In genomic region chr8:127472204-127472603, GRCm38 (mm10) we compare ENCODE assay signal across 28 mouse cellular contexts.
A peak's percentile ranks its signal among the peaks of the same experiment; 100 is the strongest.
DNase-seq lines count a peak whose midpoint lies in the region; ATAC-seq and TF ChIP-seq lines count a peak whose summit lies in the region.
"Had no signal": no experiment of that assay in that cellular context is flagged by ENCODE, and none has a peak within 500 bp of the region (broad histone marks: within the 10 kb centered on the region; RNA-seq: fewer than 3 reads in every experiment).

No protein-coding gene starts in this region.

- peak; percentile 88 for ATAC-seq in heart, postnatal 0 days (ENCODE audit: insufficient read depth, low read depth)
- ATAC-seq: intestine, embryonic 16.5 days had no signal

- H3K4me3 ChIP-seq in heart, embryonic 10.5 days, result no peak overlapping the region
- no peak overlapping the region for H3K4me3 ChIP-seq in embryonic facial prominence, embryonic 10.5 days
- H3K4me3 ChIP-seq in heart, postnatal 0 days (ENCODE audit: low read depth, low read length), result no peak overlapping the region
- H3K4me3 ChIP-seq: gastrocnemius, adult 2 months; hindbrain, embryonic 15.5 days; limb, embryonic 10.5 days; liver, embryonic 15.5 days; lung, embryonic 15.5 days; neural tube, embryonic 12.5 days had no signal

- H3K27me3 ChIP-seq in heart, embryonic 10.5 days (ENCODE audit: insufficient read depth, poor library complexity, severe bottlenecking), result no peaks in the 10 kb centered on the region
- H3K27me3 ChIP-seq in embryonic facial prominence, embryonic 10.5 days (replicated peaks; ENCODE audit: low read depth, poor library complexity, severe bottlenecking), result no peaks in the 10 kb centered on the region
- no peaks in the 10 kb centered on the region for H3K27me3 ChIP-seq in heart, postnatal 0 days (ENCODE audit: control insufficient read depth, insufficient read depth, low read length)
- H3K27me3 ChIP-seq: CH12.LX; hindbrain, embryonic 15.5 days; liver, embryonic 15.5 days; lung, embryonic 15.5 days; neural tube, embryonic 12.5 days had no signal

- H3K36me3 ChIP-seq in heart, embryonic 10.5 days, result peaks cover 8% of the 10 kb centered on the region; the same call in 1 of the 2 replicates
- peaks cover 22% of the 10 kb centered on the region for H3K36me3 ChIP-seq in embryonic facial prominence, embryonic 10.5 days (replicated peaks)
- H3K36me3 ChIP-seq in heart, postnatal 0 days (replicated peaks; ENCODE audit: control insufficient read depth, insufficient read depth, low read length), result peaks cover 6% of the 10 kb centered on the region; the same call in 1 of the 2 replicates
- H3K36me3 ChIP-seq: hindbrain, embryonic 15.5 days; liver, embryonic 15.5 days; lung, embryonic 15.5 days had no signal

- peaks cover 9% of the 10 kb centered on the region for H3K4me1 ChIP-seq in heart, embryonic 10.5 days
- H3K4me1 ChIP-seq in embryonic facial prominence, embryonic 10.5 days, result peaks cover 5% of the 10 kb centered on the region
- H3K4me1 ChIP-seq in heart, postnatal 0 days (ENCODE audit: control insufficient read depth, insufficient read depth), result peaks cover 4% of the 10 kb centered on the region; the same call in 1 of the 2 replicates
- H3K4me1 ChIP-seq: hindbrain, embryonic 15.5 days; liver, embryonic 15.5 days; lung, embryonic 15.5 days; neural tube, embryonic 12.5 days had no signal

- DNase-seq in heart, embryonic 10.5 days (ENCODE audit: low spot score), result peak; percentile 86
- no peak for DNase-seq in heart, adult 9 months (ENCODE audit: low spot score in 2 of 2)
- DNase-seq in ES-CJ7 (ENCODE audit: low read depth, low spot score), result peak; percentile 19
- peak; percentile 31 for DNase-seq in embryonic facial prominence, embryonic 10.5 days (ENCODE audit: low spot score)
- peak; percentile 10 for DNase-seq in heart, postnatal 0 days (ENCODE audit: low spot score)
- no peak for DNase-seq in adrenal gland, adult 2 months
- DNase-seq in retina, embryonic 14.5 days (ENCODE audit: low spot score), result no peak
- no peak for DNase-seq in natural killer cell, adult 2 months (ENCODE audit: low spot score in 2 of 2)
- DNase-seq: B cell, adult 2 months; cerebellum, adult 11-12 months; cerebellum, postnatal 14 days; gastrocnemius, adult 2 months; kidney, adult 9 months; kidney, postnatal 14 days; liver; lung, postnatal 36 days; midbrain, embryonic 14.5 days; retina, postnatal 1 day; right cerebral cortex, postnatal 25 days; spleen, adult 18-20 months; thymus, postnatal 36 days had no signal

- TF ChIP-seq EP300 in heart, postnatal 0 days (IDR thresholded peaks at IDR 0.05; ENCODE audit: low read depth), result no peak

- no peak overlapping the region for H3K27ac ChIP-seq in heart, embryonic 10.5 days
- H3K27ac ChIP-seq in embryonic facial prominence, embryonic 10.5 days (replicated peaks), result no peak overlapping the region
- no peak overlapping the region for H3K27ac ChIP-seq in heart, postnatal 0 days (ENCODE audit: low read depth)
- H3K27ac ChIP-seq: gastrocnemius, adult 2 months; hindbrain, embryonic 15.5 days; limb, embryonic 10.5 days; liver, embryonic 15.5 days; lung, embryonic 15.5 days; neural tube, embryonic 12.5 days had no signal

- H3K9me3 ChIP-seq in heart, embryonic 10.5 days, result no peaks in the 10 kb centered on the region
- no peaks in the 10 kb centered on the region for H3K9me3 ChIP-seq in embryonic facial prominence, embryonic 10.5 days
- H3K9me3 ChIP-seq in heart, postnatal 0 days (replicated peaks; ENCODE audit: control insufficient read depth, low read length), result no peaks in the 10 kb centered on the region
- H3K9me3 ChIP-seq: hindbrain, embryonic 15.5 days; limb, embryonic 10.5 days; liver, embryonic 15.5 days; lung, embryonic 15.5 days; neural tube, embryonic 12.5 days had no signal

- no peak overlapping the region for H3K4me2 ChIP-seq in heart, postnatal 0 days (ENCODE audit: low read depth, low read length)
- H3K4me2 ChIP-seq: hindbrain, embryonic 15.5 days; liver, embryonic 15.5 days; lung, embryonic 15.5 days; neural tube, embryonic 12.5 days had no signal

- no peak overlapping the region for H3K9ac ChIP-seq in heart, postnatal 0 days (replicated peaks; ENCODE audit: low read depth, low read length)
- H3K9ac ChIP-seq: hindbrain, embryonic 15.5 days; liver, embryonic 15.5 days; lung, embryonic 15.5 days; neural tube, embryonic 12.5 days had no signal

- no peak for TF ChIP-seq CTCF in heart, postnatal 0 days (IDR thresholded peaks at IDR 0.05; ENCODE audit: low read depth)

- WGBS in heart, embryonic 10.5 days, result 16% methylated on average over 2 of the region's 2 CpGs
- WGBS in embryonic facial prominence, embryonic 10.5 days, result 61% methylated on average over 2 of the region's 2 CpGs
- WGBS in heart, postnatal 0 days, result 23% methylated on average over 2 of the region's 2 CpGs

Comparison
In these comparisons a context has a peak if more than half of its experiments do, and no peak if none do; other contexts are left out.
1. DNase-seq: peak in heart, embryonic 10.5 days (single experiment), ES-CJ7 (single experiment), embryonic facial prominence, embryonic 10.5 days (single experiment) and heart, postnatal 0 days (single experiment); none in heart, adult 9 months (0 of 2), adrenal gland, adult 2 months (single experiment), retina, embryonic 14.5 days (single experiment) and natural killer cell, adult 2 months (0 of 2).